Mouse (Mus musculus): ENCODE measurements around the gene Col25a1.

The Col25a1 gene

DNA sequence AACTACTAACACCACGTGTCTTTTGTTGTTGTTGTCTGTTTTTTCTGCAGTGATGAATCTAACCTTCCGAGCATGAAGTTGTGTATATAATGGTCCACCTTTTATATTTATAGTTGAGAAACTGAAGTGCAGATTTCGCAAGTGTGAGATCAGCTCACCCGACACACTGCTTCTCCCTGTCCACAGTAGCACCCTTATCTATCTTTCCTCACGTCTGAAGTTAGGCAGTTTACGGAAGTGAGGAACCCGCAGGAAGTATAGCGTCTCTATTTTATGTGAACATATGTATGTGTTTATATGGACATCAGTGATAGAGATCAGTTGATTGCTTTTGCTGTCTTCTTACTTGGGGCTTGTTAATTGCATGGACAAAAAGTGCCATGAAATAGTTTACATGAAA, 463.7 kb downstream of the Col25a1 start:
- DNase-seq = no peak

DNA sequence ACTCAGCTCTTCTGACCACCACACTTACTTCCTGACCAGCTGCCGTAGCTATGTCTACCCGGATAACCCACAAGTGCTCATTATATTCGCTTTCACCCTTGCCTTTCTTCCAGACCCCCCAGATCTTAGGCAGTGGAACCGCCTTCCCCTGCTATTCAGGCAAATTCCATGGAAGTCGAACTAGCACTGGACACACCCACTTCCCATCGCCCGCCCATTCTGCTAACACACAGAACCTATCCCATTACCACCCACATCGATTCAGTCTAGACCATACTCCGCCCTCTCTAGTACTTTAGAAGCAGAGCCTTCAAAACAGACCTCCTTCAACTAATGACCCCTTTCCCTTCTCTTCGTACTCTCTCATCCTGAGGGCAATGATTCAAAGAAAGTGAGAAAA, 470.2 kb downstream of the Col25a1 start:
- DNase-seq = no peak

DNA sequence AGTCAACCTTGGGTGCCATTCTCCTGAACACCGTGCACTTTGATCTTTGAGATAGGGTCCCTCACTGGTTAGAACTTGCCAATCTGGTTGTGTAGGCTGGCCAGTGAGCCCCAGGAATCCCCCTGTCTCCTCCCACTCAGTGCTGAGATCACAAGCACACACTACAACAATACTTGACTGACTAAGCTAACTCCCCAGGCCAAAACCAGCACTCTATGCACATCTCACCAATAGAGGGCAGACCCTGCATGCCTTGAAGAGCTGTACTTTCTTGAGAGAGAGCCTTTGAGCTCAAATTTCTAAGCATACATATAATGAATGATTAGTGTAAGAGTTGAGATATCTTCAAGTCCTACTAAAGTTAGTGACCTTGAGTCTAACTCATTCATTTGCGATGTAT, 476.6 kb downstream of the Col25a1 start:
- DNase-seq = peak; percentile 17

DNA sequence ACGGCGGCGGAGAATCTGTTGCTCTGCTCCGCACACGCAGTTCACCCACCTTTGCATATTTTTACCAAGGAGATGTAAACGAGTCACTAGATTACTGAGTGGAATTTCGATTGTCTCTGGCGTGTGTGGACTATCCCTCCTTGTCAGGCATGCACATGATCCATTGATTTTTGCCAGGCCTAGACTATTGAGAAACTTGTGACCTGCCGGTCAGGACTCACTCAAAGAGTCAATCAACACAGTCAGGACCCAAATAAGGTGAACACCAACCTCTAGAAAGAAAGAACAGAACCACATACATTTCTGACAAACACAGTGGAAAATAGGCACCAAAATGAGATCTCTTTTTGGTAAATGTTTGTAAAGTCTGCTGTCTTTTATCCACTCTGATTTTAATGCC, 483.1 kb downstream of the Col25a1 start:
- DNase-seq = no peak

DNA sequence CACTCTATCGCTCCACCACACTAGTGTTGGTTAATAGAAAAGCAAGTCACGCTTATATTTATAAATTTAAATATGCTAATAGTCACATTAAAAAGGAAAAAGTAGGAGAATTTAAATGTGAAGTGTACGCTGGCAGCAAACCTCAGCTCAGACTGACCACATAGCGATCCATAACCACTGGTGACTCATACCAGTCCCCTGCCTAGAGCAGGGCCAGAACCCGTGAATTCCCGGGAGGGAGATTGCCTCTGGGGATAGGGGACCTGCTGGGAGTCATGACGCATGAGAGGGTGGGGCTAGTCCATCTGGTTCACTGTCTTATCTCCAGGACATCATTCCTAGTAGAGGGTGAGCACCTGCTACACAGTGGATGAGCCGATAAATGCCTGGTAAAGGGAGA, 484.3 kb downstream of the Col25a1 start:
- DNase-seq = no peak

DNA sequence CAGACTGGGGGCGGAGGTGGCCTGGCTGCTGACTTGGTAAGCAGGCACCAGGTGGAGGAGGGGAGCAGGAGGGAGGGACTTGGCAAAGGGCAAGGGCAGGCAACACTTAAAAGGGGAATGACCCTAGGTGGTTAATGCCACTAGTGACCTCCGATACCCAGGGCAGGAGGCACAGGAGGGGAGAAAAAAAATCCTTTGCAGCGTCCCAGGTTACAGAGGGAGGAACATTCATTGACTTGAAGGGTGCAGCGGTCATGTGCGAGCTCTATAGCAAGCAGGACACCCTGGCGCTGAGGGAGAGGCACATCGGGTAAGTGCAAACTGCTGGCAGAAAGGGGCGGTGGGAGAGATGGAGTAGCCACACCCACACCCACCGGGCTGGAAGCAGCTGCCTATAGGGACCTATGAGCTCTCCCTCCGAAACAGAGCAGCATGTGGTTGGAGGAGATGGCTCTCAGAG, 486.2 kb downstream of the Col25a1 start, which contains the start of gene Etnppl:
Etnppl (plus strand) TSS at position 10 of the 460 bp plus-strand sequence.
- DNase-seq = peak; percentile 71

DNA sequence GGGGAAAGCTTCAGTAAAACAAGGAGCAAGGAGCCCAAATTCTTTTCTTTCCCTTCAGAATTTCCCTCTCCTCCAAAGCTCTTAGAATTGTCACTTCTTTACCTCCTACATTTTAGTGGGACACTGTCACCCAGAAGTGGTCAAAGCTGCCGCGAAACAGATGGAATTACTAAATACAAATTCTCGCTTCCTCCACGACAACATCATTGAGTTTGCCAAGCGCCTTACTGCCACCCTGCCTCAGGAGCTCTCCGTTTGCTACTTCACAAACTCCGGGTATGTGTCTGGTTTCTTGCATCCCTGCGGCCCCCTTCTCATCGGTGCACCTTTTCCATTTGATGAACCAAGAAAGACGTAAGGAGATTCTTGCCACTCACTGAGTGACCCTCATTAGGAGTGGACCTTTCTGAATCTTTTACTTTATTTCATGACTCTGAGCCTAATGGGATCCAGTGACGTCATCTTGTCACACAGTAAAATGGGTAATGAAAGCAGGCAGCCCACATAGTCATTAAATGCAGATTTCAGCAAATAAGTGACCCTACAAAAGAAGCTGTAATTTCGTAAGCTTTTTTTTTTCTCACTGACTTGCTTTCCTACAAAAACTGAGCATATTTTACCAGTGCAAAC, 489.3 kb downstream of the Col25a1 start:
- DNase-seq = no peak

DNA sequence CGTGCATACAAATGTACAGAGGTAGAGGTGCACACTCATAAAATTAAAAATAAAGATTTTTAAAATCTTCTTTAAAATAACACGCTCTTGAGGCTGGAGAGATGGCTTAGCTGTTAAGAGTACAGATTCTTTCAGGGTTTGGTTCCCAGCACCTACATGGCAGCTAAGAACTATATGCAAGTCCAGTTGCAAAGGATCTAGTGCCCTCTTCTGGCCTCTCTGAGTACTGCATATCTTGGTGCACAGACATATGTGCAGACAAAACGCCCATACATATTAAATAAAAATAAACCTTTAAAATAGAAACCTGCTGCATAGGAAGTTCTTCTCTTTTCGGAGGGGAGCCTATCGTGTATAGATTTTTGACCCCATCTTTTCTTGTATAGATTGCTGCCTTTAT, 497.1 kb downstream of the Col25a1 start:
- DNase-seq = no peak

DNA sequence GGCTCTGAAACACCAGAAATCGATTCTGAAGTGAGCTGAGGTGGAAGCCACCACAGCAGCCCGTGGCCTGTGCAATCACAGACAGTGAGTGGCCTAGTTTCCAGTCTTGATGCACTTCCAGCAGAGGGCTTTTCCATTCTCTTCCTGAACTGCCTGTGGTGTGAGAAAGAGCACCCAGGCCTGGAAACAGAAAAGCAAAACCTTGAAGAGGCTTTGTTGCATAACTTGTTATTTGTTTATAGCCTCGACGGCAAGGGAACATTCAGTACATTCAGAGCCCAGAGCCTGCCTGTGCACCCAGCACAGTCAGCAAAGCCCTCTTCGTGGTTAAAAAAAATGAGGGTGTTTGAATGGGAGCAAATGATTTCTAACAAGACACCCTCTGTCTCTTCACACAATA, 502.6 kb downstream of the Col25a1 start:
- DNase-seq = no peak

DNA sequence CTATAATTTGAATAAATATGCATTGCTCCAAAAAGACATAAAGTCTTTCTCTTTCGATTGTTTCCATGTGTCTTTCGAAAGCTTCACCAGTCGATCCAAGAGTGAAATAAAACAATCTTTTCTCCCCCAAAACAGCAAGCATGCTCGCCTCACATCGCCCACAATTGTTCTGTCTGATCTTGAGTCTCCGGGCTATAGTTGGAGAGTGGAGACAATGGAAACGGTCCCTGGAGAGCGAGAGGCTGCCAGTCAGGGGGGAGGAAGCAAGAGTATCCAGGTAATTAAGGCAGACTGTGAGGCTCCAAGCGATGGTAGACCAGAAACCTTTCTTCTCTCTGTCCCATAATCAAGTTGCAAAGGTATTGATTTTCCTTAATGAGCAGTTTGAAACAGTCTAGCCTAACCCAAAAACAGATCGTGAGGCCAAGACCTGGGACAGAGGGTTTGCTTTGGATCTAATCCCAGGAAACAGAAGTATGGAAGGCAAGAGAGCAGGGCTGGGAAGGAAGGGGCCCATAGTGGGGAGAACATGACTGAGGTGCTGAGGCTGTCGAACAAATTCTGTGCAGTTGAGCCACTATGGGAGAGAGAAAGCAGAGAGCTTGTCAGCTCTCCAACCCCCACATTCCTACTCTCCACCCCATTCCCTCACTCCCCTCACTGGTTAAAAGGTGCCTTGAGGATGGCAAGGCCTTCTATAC, 515.0 kb downstream of the Col25a1 start:
- DNase-seq = no peak
